Mouse (Mus musculus) kidney, adult 2 months (tissue): ENCODE data around the gene Ackr1.

Experiments
- CTCF ChIP-seq: fragments of 200-500 bp; conservative IDR thresholded peaks from 2 replicates; pipeline ENCODE4 v1.5.1; 2011; ENCODE audit warnings: low read depth, mild to moderate bottlenecking, control low read depth, low read length, moderate library complexity, mixed read lengths; ENCODE audit not compliant: insufficient read depth, insufficient read length
- POLR2A ChIP-seq: fragments of 200-500 bp; IDR thresholded peaks from one replicate; pipeline ENCODE4 v1.6.1; 2011; ENCODE audit warnings: low read depth, low read length, control low read depth

DNA sequence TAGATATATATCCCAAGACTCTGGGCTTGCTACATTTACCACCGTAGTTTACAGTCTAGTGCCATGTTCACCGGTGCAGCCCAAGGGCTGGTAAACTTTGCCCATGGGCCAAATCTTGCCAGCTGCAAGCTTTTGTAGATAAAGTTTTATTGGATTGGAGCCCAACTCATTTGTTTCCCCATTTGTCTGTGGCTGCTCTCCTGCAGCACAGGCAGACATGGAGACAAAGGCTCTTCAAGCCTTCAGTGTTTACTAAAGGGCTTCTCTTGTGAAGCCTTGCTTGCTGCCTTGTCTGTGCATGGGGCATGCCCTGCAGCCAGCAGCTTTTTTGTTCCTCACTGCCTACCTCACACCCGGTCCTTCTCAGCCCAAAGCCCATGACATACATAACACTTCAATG lies 10.4 kb upstream of the Ackr1 start:
- TF ChIP-seq CTCF (no peak), POLR2A (no peak)
